Mouse (Mus musculus): ENCODE results near the gene Vstm2l.

GRCm38 (mm10) chr2:157877394-157877793 lies 37.1 kb upstream of the Vstm2l start:
- TF ChIP-seq CTCF (IDR thresholded peaks at IDR 0.05; ENCODE audit: low read depth, low read length) (no peak), GATA1 (IDR thresholded peaks at IDR 0.05; ENCODE audit: borderline replicate concordance, low read length) (no peak), POLR2AphosphoS5 (IDR thresholded peaks at IDR 0.05; ENCODE audit: insufficient replicate concordance, low read depth, low read length) (no peak), TAL1 (conservative IDR thresholded peaks at IDR 0.05; ENCODE audit: low read depth, low read length) (no peak)
